Mouse (Mus musculus): ENCODE measurements around the gene Ezr.
"Not testable (repeated sequence)": the region's sequence is repeated elsewhere in the genome, so short reads cannot be mapped to it uniquely, and the experiment has no call there.

Ezr gene

GRCm38 (mm10) chr17:6708194-6708593, 74.4 kb downstream of the Ezr start:
- DNase-seq (ENCODE audit: low spot score in 2 of 2) = not testable (repeated sequence)

GRCm38 (mm10) chr17:6707422-6707821, 75.2 kb downstream of the Ezr start:
- not testable (repeated sequence) for DNase-seq (ENCODE audit: low spot score in 2 of 2)

GRCm38 (mm10) chr17:6706448-6706847, 76.1 kb downstream of the Ezr start:
- DNase-seq (ENCODE audit: low spot score in 2 of 2) = not testable (repeated sequence)

- DNase-seq (ENCODE audit: low spot score in 2 of 2) = not testable (repeated sequence)
These were observed 79.0 kb downstream of the Ezr start for GRCm38 (mm10) chr17:6703381-6704270.

- DNase-seq (ENCODE audit: low spot score in 2 of 2) = not testable (repeated sequence)
These were observed 79.9 kb downstream of the Ezr start for GRCm38 (mm10) chr17:6702625-6703221.

GRCm38 (mm10) chr17:6700077-6700476, 82.5 kb downstream of the Ezr start:
- DNase-seq (ENCODE audit: low spot score in 2 of 2) = not testable (repeated sequence)

- not testable (repeated sequence) for DNase-seq (ENCODE audit: low spot score in 2 of 2)
These were observed 83.1 kb downstream of the Ezr start for GRCm38 (mm10) chr17:6699502-6699901.

- peak; percentile 53 to 63 for DNase-seq (ENCODE audit: low spot score in 2 of 2)
These were observed 85.3 kb downstream of the Ezr start for GRCm38 (mm10) chr17:6697224-6697775.

GRCm38 (mm10) chr17:6696521-6696920, 86.1 kb downstream of the Ezr start:
- not testable (repeated sequence) for DNase-seq (ENCODE audit: low spot score in 2 of 2)

- not testable (repeated sequence) for DNase-seq (ENCODE audit: low spot score in 2 of 2)
These were observed 86.9 kb downstream of the Ezr start for GRCm38 (mm10) chr17:6695712-6696111.

GRCm38 (mm10) chr17:6691596-6691995, 91.0 kb downstream of the Ezr start:
- DNase-seq (ENCODE audit: low spot score in 2 of 2) = peak; percentile 46 to 86

GRCm38 (mm10) chr17:6689344-6689743, 93.2 kb downstream of the Ezr start:
- DNase-seq (ENCODE audit: low spot score in 2 of 2) = not testable (repeated sequence)
